Mouse (Mus musculus) liver, embryonic 18 days (tissue): Measurements from ENCODE around the gene Brsk2. TPM values are rescaled to one million over a fixed set of nuclear protein-coding genes. Genes with fewer than 3 reads are reported as not detected.

ENCODE experiments used
- polyA plus RNA-seq: library from polyadenylated mRNA; depleted of rRNA; stranded (reverse); fragments of >200 nt; gene quantifications from 2 replicates; pipeline ENCODE4 v1.2.3, GENCODE M21; 2012; rRNA removed

Brsk2 gene
- polyA plus RNA-seq, result not detected in 2 replicates

GRCm38 (mm10) chr7:141948906-141949798, at the start of gene Brsk2:
Brsk2 (plus strand) TSS chr7:141949751.

GRCm38 (mm10) chr7:141918407-141918806, 31.1 kb upstream of the Brsk2 start, which contains the start of gene Tollip:
Tollip (minus strand) TSS chr7:141918507.

Other genes starting within 250 kb of the Brsk2 start
- gene Muc5ac, start 160.8 kb upstream of the Brsk2 start, polyA plus RNA-seq, result not detected in 2 replicates
- 0.01 TPM in 1 of 2 replicates, not detected in the other for gene Muc5b, start 110.7 kb upstream of the Brsk2 start, polyA plus RNA-seq
- gene Tollip, start 31.2 kb upstream of the Brsk2 start, polyA plus RNA-seq, result 16.6 and 17.1 TPM in 2 replicates
- gene Mob2, start 111.3 kb downstream of the Brsk2 start, polyA plus RNA-seq, result 26.5 and 26.9 TPM in 2 replicates
- 1.4 TPM in 2 replicates for gene Dusp8, start 146.1 kb downstream of the Brsk2 start, polyA plus RNA-seq
- not detected in 2 replicates for gene Gm45618, start 171.0 kb downstream of the Brsk2 start, polyA plus RNA-seq
- gene Gm39115, start 186.3 kb downstream of the Brsk2 start, polyA plus RNA-seq, result not detected in 2 replicates
- not detected in 2 replicates for gene Gm45337, start 194.9 kb downstream of the Brsk2 start, polyA plus RNA-seq
- gene Gm29735, start 207.4 kb downstream of the Brsk2 start, polyA plus RNA-seq, result not detected in 2 replicates
- not detected in 2 replicates for gene Gm4553, start 216.0 kb downstream of the Brsk2 start, polyA plus RNA-seq
- not detected in 2 replicates for gene Krtap5-2, start 226.3 kb downstream of the Brsk2 start, polyA plus RNA-seq
- not detected in 2 replicates for gene Gm10153, start 240.6 kb downstream of the Brsk2 start, polyA plus RNA-seq